Mouse (Mus musculus) C2C12 (cell line): Measurements from ENCODE around the gene Adgrf5.
"Not testable (repeated sequence)": the region's sequence is repeated elsewhere in the genome, so short reads cannot be mapped to it uniquely, and the experiment has no call there.

ENCODE experiments used
- CEBPB ChIP-seq: IDR thresholded peaks from one replicate; pipeline ENCODE4 v1.6.1; 2011; ENCODE audit warnings: low read depth, mild to moderate bottlenecking, control low read depth, moderate library complexity
- CTCF ChIP-seq: IDR thresholded peaks from one replicate; pipeline ENCODE4 v1.5.1; 2011; ENCODE audit not compliant: control insufficient read depth, insufficient read depth, insufficient read length
- MAX ChIP-seq: IDR thresholded peaks from one replicate; pipeline ENCODE4 v1.6.1; 2011; ENCODE audit warnings: mild to moderate bottlenecking, control low read depth

GRCm38 (mm10) chr17:43346499-43346898, 13.8 kb upstream of the Adgrf5 start:
- TF ChIP-seq CEBPB, CTCF, MAX: not testable (repeated sequence)
